Mouse (Mus musculus): ENCODE data around the gene A830031A19Rik. TPM values are rescaled to one million over a fixed set of nuclear protein-coding genes. Genes with fewer than 3 reads are reported as not detected.
A peak's percentile ranks its signal among the peaks of the same experiment; 100 is the strongest.

The A830031A19Rik gene
- polyA plus RNA-seq (2016; fragmentation: Nextera tagmentation; extraction: Ambion mirVana), result not detected in 2 replicates

DNA sequence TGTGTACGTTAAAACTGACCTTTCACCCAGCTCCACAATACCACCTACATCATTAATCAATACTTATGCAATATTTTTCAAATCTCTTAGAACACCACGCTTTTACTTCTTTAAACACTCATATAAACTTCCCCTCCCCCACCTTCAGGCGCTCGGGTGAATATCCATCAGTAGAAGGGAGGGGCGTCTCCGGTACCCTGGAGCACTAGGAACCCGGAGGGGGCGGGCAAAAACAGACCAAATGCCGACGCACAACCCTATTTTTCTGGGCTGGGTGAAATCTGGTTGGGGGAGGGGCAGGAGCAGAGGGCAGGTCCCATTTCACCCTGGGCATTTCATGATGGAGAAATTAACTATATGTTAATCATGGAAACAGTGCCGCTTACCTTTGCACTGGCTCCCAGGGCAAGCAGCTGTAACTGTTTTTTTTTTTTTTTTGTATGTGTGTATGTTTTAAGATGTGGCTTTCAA is at the start of gene A830031A19Rik:
TSS of gene A830031A19Rik (minus strand) at position 421 of the 471 bp plus-strand sequence.
- H3K9me3 ChIP-seq, result no peaks in the 10 kb centered on the region
- peak within 1 kb of the TSS; percentile 67 for H3K4me3 ChIP-seq
- H3K27me3 ChIP-seq, result peaks cover 4% of the 10 kb centered on the region; the same call in 1 of the 2 replicates
- H3K4me1 ChIP-seq, result peaks cover 21% of the 10 kb centered on the region
- WGBS, result under 1% methylated on average over 11 of the region's 11 CpGs
- H3K27ac ChIP-seq (replicated peaks), result peak within 1 kb of the TSS; percentile 96
- peak within 1 kb of the TSS; percentile 79 for H3K9ac ChIP-seq (replicated peaks)
- ATAC-seq (ENCODE audit: low FRiP score, low read depth), result no peak
- peak within 1 kb of the TSS; percentile 96 for H3K4me2 ChIP-seq (replicated peaks)
- H3K36me3 ChIP-seq, result no peaks in the 10 kb centered on the region

DNA sequence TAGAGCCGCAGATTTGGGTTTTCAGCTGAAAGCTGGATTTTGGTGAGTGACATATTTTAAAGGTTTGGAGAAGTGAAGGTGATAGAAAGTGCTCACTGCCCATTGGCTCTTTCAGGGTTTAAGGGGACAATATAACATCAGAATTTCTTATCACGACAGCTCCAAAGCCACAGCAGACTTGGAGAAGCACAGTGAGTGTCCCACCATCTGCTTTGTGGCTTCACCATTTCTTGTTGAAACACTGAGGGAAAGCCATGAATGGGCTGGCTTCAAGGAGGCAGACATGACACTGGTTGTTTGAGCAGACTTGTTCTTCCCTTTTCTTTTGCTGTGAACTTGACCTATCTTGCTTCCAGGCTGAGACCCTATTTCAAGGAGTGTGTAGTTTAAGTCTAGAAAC is 49.1 kb upstream of the A830031A19Rik start:
- Histone ChIP-seq H3K4me1 (peaks cover 28% of the 10 kb centered on the region), H3K4me2 (replicated peaks) (no peak overlapping the region)

DNA sequence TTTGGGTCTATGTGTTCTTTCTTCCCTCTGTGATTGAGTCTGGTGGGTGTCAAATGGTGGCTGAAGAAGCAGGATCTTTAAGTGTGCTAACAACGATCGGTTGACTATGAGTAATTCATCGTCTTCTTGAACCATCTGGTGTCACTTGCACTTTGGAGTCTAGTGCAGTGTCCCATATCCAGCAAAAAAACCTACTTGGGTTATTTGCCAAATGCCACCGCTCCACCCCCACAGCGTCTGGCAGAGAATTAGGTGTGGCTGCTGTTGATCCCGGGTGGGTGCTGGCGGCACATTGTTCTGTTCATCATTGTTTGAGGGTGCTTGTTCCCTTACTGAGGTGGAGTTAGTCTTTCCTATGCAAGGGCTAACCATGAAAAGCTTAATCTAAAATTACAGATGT is 48.0 kb upstream of the A830031A19Rik start:
- H3K9ac ChIP-seq (replicated peaks), result no peak overlapping the region
- no peak overlapping the region for H3K27ac ChIP-seq (replicated peaks)
- 94% methylated on average over 7 of the region's 7 CpGs for WGBS
- no peaks in the 10 kb centered on the region for H3K36me3 ChIP-seq
- H3K9me3 ChIP-seq, result no peaks in the 10 kb centered on the region
- no peak for ATAC-seq (ENCODE audit: low FRiP score, low read depth)
- H3K27me3 ChIP-seq, result no peaks in the 10 kb centered on the region
- H3K4me2 ChIP-seq (replicated peaks), result no peak overlapping the region
- H3K4me1 ChIP-seq, result peaks cover 33% of the 10 kb centered on the region
- H3K4me3 ChIP-seq, result no peak overlapping the region

More for the DNA sequence above, 49.1 kb upstream of the A830031A19Rik start:
- no peak overlapping the region for H3K27ac ChIP-seq (replicated peaks)
- WGBS, result 90% methylated on average over 2 of the region's 2 CpGs
- no peak overlapping the region for H3K9ac ChIP-seq (replicated peaks)
- no peak for ATAC-seq (ENCODE audit: low FRiP score, low read depth)
- H3K36me3 ChIP-seq, result no peaks in the 10 kb centered on the region
- no peaks in the 10 kb centered on the region for H3K27me3 ChIP-seq
- H3K4me3 ChIP-seq, result no peak overlapping the region
- H3K9me3 ChIP-seq, result no peaks in the 10 kb centered on the region

DNA sequence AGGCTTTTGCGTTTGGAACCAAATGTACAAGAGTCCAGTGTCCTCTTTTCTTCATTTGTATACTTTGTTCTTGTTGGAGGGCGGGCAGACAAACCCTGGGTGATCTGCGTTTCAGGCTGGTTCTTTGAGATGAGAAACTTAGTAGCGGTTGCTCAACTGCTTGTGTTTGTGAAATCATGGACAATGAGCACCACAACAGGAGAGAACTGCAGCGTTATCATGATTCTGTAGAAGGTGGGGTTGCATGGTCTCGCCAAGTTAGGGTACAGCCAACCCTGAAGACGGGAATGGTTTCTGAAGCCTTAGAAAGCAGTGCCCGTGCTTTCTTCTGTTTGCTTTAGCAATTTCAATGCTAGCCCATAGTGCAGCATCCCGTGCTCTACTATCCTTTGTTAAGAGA is 46.3 kb upstream of the A830031A19Rik start:
- peaks cover 35% of the 10 kb centered on the region for H3K4me1 ChIP-seq
- no peak overlapping the region for H3K4me2 ChIP-seq (replicated peaks)
- H3K36me3 ChIP-seq, result no peaks in the 10 kb centered on the region
- WGBS, result 80% methylated on average over 9 of the region's 9 CpGs
- no peaks in the 10 kb centered on the region for H3K27me3 ChIP-seq
- no peaks in the 10 kb centered on the region for H3K9me3 ChIP-seq
- no peak for ATAC-seq (ENCODE audit: low FRiP score, low read depth)
- H3K27ac ChIP-seq (replicated peaks), result no peak overlapping the region
- no peak overlapping the region for H3K9ac ChIP-seq (replicated peaks)
- H3K4me3 ChIP-seq, result no peak overlapping the region

DNA sequence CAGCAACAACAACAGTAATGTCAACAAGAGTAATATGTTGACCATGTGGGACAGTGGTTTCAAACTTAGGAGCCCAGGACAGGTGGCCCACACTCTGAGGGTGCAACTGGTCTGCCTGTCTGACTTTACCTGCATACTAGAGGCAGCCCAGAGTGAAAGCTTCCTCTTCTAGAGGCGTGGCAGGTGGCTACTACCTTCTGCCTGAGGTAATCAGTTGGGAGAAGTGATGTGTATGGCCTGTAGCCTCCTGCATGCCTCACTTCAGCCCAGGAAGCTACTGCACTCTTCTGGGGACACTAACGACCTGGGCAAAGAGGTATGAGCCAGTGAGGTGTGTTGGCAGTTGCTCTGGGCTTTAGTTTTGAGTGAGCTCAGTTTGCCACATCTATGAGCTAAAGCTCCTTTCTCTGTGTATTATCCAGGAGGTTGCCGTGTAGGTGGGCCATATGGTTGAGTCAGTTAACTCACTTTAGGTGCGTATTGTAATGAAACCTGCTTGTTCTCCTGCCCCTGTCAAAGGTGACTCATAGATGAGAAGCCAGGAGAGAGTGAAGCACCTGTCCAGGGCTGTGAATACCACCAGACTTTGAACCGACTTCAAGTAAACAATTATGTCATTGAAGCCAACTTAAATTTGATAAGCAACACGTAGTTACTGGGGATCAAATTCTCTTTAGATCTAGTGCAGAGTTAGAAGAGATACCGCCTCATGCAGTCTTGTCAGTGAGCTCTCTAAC is 41.9 kb upstream of the A830031A19Rik start:
- Histone ChIP-seq H3K4me1 (peaks cover 27% of the 10 kb centered on the region), H3K36me3 (no peaks in the 10 kb centered on the region), H3K4me2 (replicated peaks) (no peak overlapping the region), H3K4me3 (no peak overlapping the region), H3K9ac (replicated peaks) (no peak overlapping the region), H3K9me3 (no peaks in the 10 kb centered on the region), H3K27me3 (no peaks in the 10 kb centered on the region), H3K27ac (replicated peaks) (no peak overlapping the region)
- 90% methylated on average over 7 of the region's 7 CpGs for WGBS
- ATAC-seq (ENCODE audit: low FRiP score, low read depth), result no peak

DNA sequence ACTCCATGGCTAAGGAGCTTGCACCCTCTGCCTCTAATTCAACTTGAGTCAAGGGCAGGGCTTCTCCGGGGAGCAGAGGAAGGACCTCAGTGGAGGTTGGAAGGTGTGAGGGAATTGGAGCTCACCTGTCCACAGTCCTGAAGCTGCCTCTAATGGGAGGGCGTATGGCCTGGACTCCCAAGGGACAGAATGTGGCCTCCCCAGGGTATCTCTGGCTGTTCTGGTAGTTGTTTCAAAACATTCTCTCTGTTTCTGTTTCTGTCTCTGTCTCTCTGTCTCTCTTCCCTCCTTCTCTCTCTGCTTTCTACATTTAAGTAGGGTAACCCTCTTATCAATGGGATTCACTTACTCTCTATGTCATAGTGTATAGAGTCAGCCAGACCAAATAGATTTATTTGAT is 41.2 kb upstream of the A830031A19Rik start:
- WGBS, result 97% methylated on average over 2 of the region's 2 CpGs
- H3K27me3 ChIP-seq, result no peaks in the 10 kb centered on the region
- no peak overlapping the region for H3K27ac ChIP-seq (replicated peaks)
- peaks cover 28% of the 10 kb centered on the region for H3K4me1 ChIP-seq
- no peak for ATAC-seq (ENCODE audit: low FRiP score, low read depth)
- no peak overlapping the region for H3K4me3 ChIP-seq
- no peak overlapping the region for H3K9ac ChIP-seq (replicated peaks)
- no peak overlapping the region for H3K4me2 ChIP-seq (replicated peaks)
- no peaks in the 10 kb centered on the region for H3K36me3 ChIP-seq
- H3K9me3 ChIP-seq, result no peaks in the 10 kb centered on the region

DNA sequence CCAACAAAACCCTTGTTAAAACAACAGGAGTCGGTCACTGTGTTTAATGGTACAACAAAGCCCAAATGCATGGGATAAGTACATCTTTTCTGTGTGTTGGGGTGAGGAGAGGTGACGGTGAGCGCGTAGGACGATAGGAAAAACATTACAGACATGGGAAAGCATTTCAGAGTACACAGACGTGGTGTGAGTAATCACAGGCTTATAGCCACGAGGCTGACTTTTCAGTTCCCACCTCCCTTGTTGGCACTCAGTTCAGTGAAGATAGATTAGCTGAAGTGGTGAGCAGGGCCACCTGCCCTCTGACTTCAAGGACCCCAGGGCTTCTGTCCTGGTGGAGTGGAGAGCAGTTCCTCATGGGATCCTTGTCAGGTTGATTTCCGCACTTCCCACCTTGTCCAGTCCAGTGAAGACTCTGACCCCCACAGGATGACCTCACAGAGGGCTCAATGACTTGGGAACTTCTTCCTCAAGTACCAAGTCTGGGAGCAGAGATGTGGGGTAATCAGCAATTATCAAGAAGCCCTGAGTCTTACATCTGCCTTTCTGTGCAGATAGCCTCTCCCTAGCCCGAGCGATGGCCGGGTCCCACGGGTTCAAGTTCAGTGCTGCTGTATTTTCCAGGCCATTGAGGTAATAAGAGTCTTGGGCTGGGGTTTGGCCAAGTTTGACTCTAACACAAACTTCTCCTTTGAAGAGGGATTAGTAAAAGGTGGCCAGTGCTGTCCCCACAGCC is 40.3 kb upstream of the A830031A19Rik start:
- 88% methylated on average over 12 of the region's 12 CpGs for WGBS
- H3K36me3 ChIP-seq, result no peaks in the 10 kb centered on the region
- no peak for ATAC-seq (ENCODE audit: low FRiP score, low read depth)

DNA sequence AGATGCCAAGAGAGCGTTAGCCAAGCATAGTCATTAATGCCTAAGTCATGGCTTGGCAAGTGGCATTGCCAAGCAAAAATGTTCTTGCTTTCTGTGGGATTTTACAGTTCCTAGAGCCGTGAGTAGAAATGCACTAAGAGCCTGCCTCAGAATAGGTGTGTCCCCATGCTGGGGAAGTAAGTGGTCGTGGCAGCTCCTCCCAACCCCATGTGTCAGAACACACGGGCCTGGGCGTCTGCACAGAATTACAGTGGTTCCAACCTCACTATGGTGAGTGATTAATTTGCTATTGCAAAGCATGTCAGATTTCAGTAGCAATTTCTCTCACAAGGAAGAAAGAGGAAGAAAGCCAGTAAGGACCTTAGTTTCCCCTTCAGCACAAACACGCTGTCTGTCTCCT is 36.9 kb upstream of the A830031A19Rik start:
- Histone ChIP-seq H3K4me1 (peaks cover 39% of the 10 kb centered on the region), H3K27me3 (no peaks in the 10 kb centered on the region), H3K27ac (replicated peaks) (no peak overlapping the region), H3K4me2 (replicated peaks) (no peak overlapping the region), H3K9ac (replicated peaks) (no peak overlapping the region), H3K9me3 (no peaks in the 10 kb centered on the region), H3K36me3 (no peaks in the 10 kb centered on the region), H3K4me3 (no peak overlapping the region)
- no peak for ATAC-seq (ENCODE audit: low FRiP score, low read depth)
- 70% methylated on average over 6 of the region's 6 CpGs for WGBS

More for the DNA sequence above, 40.3 kb upstream of the A830031A19Rik start:
- no peak overlapping the region for H3K4me3 ChIP-seq
- H3K27ac ChIP-seq (replicated peaks), result no peak overlapping the region
- H3K27me3 ChIP-seq, result no peaks in the 10 kb centered on the region
- H3K4me1 ChIP-seq, result peaks cover 36% of the 10 kb centered on the region
- no peaks in the 10 kb centered on the region for H3K9me3 ChIP-seq
- H3K4me2 ChIP-seq (replicated peaks), result no peak overlapping the region
- H3K9ac ChIP-seq (replicated peaks), result no peak overlapping the region

DNA sequence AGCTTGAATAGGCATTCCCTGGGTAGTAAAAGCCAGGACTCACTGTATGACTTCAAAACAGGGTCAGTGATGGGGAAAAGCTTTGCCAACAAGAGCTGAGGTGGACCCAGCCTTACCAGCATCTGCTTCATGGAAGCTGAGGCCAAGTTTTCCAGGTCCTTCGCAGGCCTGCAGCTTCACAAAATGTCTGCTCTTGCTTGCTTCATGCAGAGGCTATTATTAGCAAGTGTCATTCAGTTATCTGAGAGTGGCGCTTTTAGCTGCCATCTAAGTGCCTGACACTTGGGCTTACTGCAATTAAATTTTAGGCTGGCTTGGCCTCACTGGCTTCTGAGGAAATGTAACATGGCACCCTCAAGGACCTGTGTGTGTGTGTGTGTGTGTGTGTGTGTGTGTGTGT is 35.3 kb upstream of the A830031A19Rik start:
- Histone ChIP-seq H3K27ac (replicated peaks) (no peak overlapping the region), H3K4me3 (no peak overlapping the region), H3K4me2 (replicated peaks) (no peak overlapping the region), H3K9me3 (no peaks in the 10 kb centered on the region), H3K9ac (replicated peaks) (no peak overlapping the region), H3K36me3 (no peaks in the 10 kb centered on the region), H3K27me3 (no peaks in the 10 kb centered on the region), H3K4me1 (peaks cover 37% of the 10 kb centered on the region)
- WGBS, result 89% methylated on average over 2 of the region's 2 CpGs
- no peak for ATAC-seq (ENCODE audit: low FRiP score, low read depth)

DNA sequence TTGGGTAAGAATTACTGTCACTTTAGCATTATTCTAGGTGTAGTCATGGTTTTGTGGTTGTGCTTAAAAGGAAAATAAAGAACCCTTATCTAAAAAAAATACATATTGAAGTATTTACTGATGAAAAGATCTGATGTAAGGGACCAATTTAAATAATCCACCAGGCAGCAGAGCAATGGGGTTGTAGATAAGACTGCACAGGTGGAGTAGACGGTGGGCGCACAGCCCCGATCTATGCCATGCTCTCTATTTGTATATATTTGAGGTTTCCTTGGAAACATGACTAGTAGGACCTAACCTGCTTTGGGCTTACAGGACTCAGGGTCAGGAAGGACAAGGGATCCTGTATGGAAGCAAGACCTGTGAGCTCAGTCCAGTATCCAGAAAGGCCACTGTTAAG is 34.5 kb upstream of the A830031A19Rik start:
- Histone ChIP-seq H3K36me3 (no peaks in the 10 kb centered on the region), H3K27ac (replicated peaks) (no peak overlapping the region), H3K4me2 (replicated peaks) (no peak overlapping the region), H3K9me3 (no peaks in the 10 kb centered on the region), H3K4me1 (peaks cover 39% of the 10 kb centered on the region), H3K9ac (replicated peaks) (no peak overlapping the region), H3K4me3 (no peak overlapping the region), H3K27me3 (no peaks in the 10 kb centered on the region)
- 96% methylated on average over 3 of the region's 3 CpGs for WGBS
- ATAC-seq (ENCODE audit: low FRiP score, low read depth), result no peak

DNA sequence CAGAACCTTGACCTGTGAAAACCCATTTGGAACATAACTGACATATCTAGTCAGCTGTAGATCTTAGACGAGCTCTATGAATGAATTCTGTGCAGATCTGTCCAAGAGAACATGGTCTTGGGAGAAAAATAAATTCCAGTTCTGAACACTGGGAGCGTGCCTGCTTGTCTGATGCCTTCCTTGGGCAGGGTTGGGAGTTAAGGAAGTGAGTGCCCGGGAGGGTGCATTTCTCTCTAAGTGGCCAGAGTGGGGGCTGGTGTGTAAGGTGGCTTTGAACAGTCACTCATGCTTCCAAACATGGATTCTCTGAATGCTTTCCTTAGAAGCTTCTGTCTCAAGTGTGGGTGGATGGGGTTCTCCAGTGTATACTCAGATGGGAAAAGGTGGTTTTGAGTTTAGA is 34.1 kb upstream of the A830031A19Rik start:
- H3K27ac ChIP-seq (replicated peaks), result no peak overlapping the region
- WGBS, result 86% methylated on average over 3 of the region's 3 CpGs
- H3K4me1 ChIP-seq, result peaks cover 39% of the 10 kb centered on the region
- no peaks in the 10 kb centered on the region for H3K36me3 ChIP-seq
- no peak overlapping the region for H3K4me3 ChIP-seq
- no peak overlapping the region for H3K4me2 ChIP-seq (replicated peaks)
- no peaks in the 10 kb centered on the region for H3K9me3 ChIP-seq
- no peak for ATAC-seq (ENCODE audit: low FRiP score, low read depth)
- no peaks in the 10 kb centered on the region for H3K27me3 ChIP-seq
- no peak overlapping the region for H3K9ac ChIP-seq (replicated peaks)

DNA sequence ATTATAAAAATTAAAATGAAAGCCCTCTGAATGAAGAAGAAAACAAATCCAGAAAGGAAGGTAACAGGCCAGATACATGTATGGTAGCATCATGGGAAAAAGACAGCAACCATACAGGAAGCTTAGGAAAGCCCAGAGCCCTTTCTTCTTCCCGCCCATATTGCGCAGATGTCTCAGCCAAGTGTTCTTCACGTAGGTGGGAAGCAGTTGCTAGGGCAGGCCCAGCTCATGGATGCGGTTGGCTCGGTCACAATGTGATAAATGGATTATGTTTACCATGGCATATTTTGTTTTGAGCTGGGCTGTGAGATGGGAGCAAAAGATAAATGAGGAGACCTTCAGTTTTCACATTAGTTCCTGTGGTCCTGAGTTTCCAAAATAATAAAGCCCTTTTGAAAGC is 32.6 kb upstream of the A830031A19Rik start:
- Histone ChIP-seq H3K9me3 (no peaks in the 10 kb centered on the region), H3K4me1 (peaks cover 46% of the 10 kb centered on the region), H3K36me3 (no peaks in the 10 kb centered on the region), H3K27me3 (no peaks in the 10 kb centered on the region), H3K4me3 (no peak overlapping the region), H3K27ac (replicated peaks) (no peak overlapping the region), H3K9ac (replicated peaks) (no peak overlapping the region), H3K4me2 (replicated peaks) (no peak overlapping the region)
- WGBS, result 71% methylated on average over 5 of the region's 5 CpGs
- ATAC-seq (ENCODE audit: low FRiP score, low read depth), result no peak
